Mouse (Mus musculus): ENCODE data around the gene Med18. TPM values are rescaled to one million over a fixed set of nuclear protein-coding genes. Genes with fewer than 3 reads are reported as not detected.
"Not testable (repeated sequence)": the region's sequence is repeated elsewhere in the genome, so short reads cannot be mapped to it uniquely, and the experiment has no call there.

Med18 gene
- polyA plus RNA-seq, 1 experiment from 2014 or later, result 19.2 TPM

- not testable (repeated sequence) for H3K4me1 ChIP-seq (ENCODE audit: control insufficient read depth, insufficient read depth, low read length); H3K27ac ChIP-seq (ENCODE audit: low read depth, low read length); H3K27me3 ChIP-seq (ENCODE audit: control insufficient read depth, insufficient read depth, low read length); H3K4me3 ChIP-seq (ENCODE audit: low read depth, low read length); H3K9me3 ChIP-seq (ENCODE audit: control insufficient read depth, low read length); H3K9ac ChIP-seq (ENCODE audit: low read length); H3K36me3 ChIP-seq (ENCODE audit: control insufficient read depth, insufficient read depth, low read length); H3K4me2 ChIP-seq; ATAC-seq (ENCODE audit: low FRiP score); DNase-seq (ENCODE audit: low spot score, missing footprints)
- 93% methylated on average over 4 of the region's 4 CpGs for WGBS
Measured at GRCm38 (mm10) chr4:132413257-132413656, 50.5 kb downstream of the Med18 start.

- Histone ChIP-seq H3K36me3 (ENCODE audit: control insufficient read depth, insufficient read depth, low read length) (peaks cover 3% of the 10 kb centered on the region; the same call in 1 of the 2 replicates), H3K9me3 (ENCODE audit: control insufficient read depth, low read length) (no peaks in the 10 kb centered on the region), H3K27me3 (ENCODE audit: control insufficient read depth, insufficient read depth, low read length) (no peaks in the 10 kb centered on the region), H3K4me2 (no peak overlapping the region), H3K4me1 (ENCODE audit: control insufficient read depth, insufficient read depth, low read length) (no peaks in the 10 kb centered on the region), H3K27ac (ENCODE audit: low read depth, low read length) (no peak overlapping the region), H3K4me3 (ENCODE audit: low read depth, low read length) (no peak overlapping the region), H3K9ac (ENCODE audit: low read length) (no peak overlapping the region)
- no peak for DNase-seq (ENCODE audit: low spot score, missing footprints)
- WGBS, result 62% methylated on average over 8 of the region's 8 CpGs
- no peak for ATAC-seq (ENCODE audit: low FRiP score)
Measured at GRCm38 (mm10) chr4:132411322-132412094, 52.2 kb downstream of the Med18 start.

- H3K4me1 ChIP-seq (ENCODE audit: control insufficient read depth, insufficient read depth, low read length), result no peaks in the 10 kb centered on the region
- no peak overlapping the region for H3K4me3 ChIP-seq (ENCODE audit: low read depth, low read length)
- ATAC-seq (ENCODE audit: low FRiP score), result no peak
- H3K4me2 ChIP-seq, result no peak overlapping the region
- 91% methylated on average over 4 of the region's 4 CpGs for WGBS
- no peak overlapping the region for H3K27ac ChIP-seq (ENCODE audit: low read depth, low read length)
- no peaks in the 10 kb centered on the region for H3K9me3 ChIP-seq (ENCODE audit: control insufficient read depth, low read length)
- H3K9ac ChIP-seq (ENCODE audit: low read length), result no peak overlapping the region
- DNase-seq (ENCODE audit: low spot score, missing footprints), result no peak
- H3K27me3 ChIP-seq (ENCODE audit: control insufficient read depth, insufficient read depth, low read length), result no peaks in the 10 kb centered on the region
- peaks cover 3% of the 10 kb centered on the region; the same call in 1 of the 2 replicates for H3K36me3 ChIP-seq (ENCODE audit: control insufficient read depth, insufficient read depth, low read length)
Measured at GRCm38 (mm10) chr4:132409587-132410229, 54.0 kb downstream of the Med18 start.

Other genes with a start within 250 kb of the Med18 start
- gene Gmeb1, start 202.3 kb downstream of the Med18 start, polyA plus RNA-seq (2014; fragmentation: Nextera tagmentation; extraction: Ambion mirVana), result 37.0 and 39.6 TPM in 2 replicates
- 67.2 and 70.5 TPM in 2 replicates for gene Taf12, start 189.5 kb downstream of the Med18 start, polyA plus RNA-seq (2014; fragmentation: Nextera tagmentation; extraction: Ambion mirVana)
- 0.42 and 0.59 TPM in 2 replicates for gene Rab42, start 160.5 kb downstream of the Med18 start, polyA plus RNA-seq (2014; fragmentation: Nextera tagmentation; extraction: Ambion mirVana)
- 78.0 and 83.3 TPM in 2 replicates for gene Trnau1ap, start 134.4 kb downstream of the Med18 start, polyA plus RNA-seq (2014; fragmentation: Nextera tagmentation; extraction: Ambion mirVana)
- 62.1 and 70.3 TPM in 2 replicates for gene Rcc1, start 110.3 kb downstream of the Med18 start, polyA plus RNA-seq (2014; fragmentation: Nextera tagmentation; extraction: Ambion mirVana)
- gene Phactr4, start 41.4 kb downstream of the Med18 start, polyA plus RNA-seq (2014; fragmentation: Nextera tagmentation; extraction: Ambion mirVana), result 22.2 and 22.4 TPM in 2 replicates
- gene Sesn2, start 46.6 kb upstream of the Med18 start, polyA plus RNA-seq (2014; fragmentation: Nextera tagmentation; extraction: Ambion mirVana), result 4.9 and 5.1 TPM in 2 replicates
- gene Atpif1, start 69.7 kb upstream of the Med18 start, polyA plus RNA-seq (2014; fragmentation: Nextera tagmentation; extraction: Ambion mirVana), result 1,016 and 1,079 TPM in 2 replicates
- 228 and 245 TPM in 2 replicates for gene Dnajc8, start 71.6 kb upstream of the Med18 start, polyA plus RNA-seq (2014; fragmentation: Nextera tagmentation; extraction: Ambion mirVana)
- gene Ptafr, start 100.1 kb upstream of the Med18 start, polyA plus RNA-seq (2014; fragmentation: Nextera tagmentation; extraction: Ambion mirVana), result 0.31 and 0.63 TPM in 2 replicates
- 26.4 and 26.8 TPM in 2 replicates for gene Eya3, start 175.1 kb upstream of the Med18 start, polyA plus RNA-seq (2014; fragmentation: Nextera tagmentation; extraction: Ambion mirVana)